Mouse (Mus musculus): ENCODE measurements around the gene Fbxo40. TPM values are rescaled to one million over a fixed set of nuclear protein-coding genes. Genes with fewer than 3 reads are reported as not detected.
A peak's percentile ranks its signal among the peaks of the same experiment; 100 is the strongest.

Fbxo40 gene
- total RNA-seq (2021), result under 1 TPM in 1 of 2 experiments, not detected in 1; 0.20 TPM

- no peak for DNase-seq (ENCODE audit: extremely low spot score in 1 of 2, low spot score in 2 of 2)
- intact Hi-C loops (cut with DNase I), result no loop called here
Observed at GRCm38 (mm10) chr16:36989999-36990625, at the start of gene Fbxo40. Fbxo40 (minus strand) TSS chr16:36990467.

GRCm38 (mm10) chr16:37034751-37035150 is 44.5 kb upstream of the Fbxo40 start:
- DNase-seq (ENCODE audit: extremely low spot score in 1 of 2, low spot score in 2 of 2), result no peak
- intact Hi-C loops (cut with DNase I), result no loop called here

GRCm38 (mm10) chr16:37031996-37032395 is 41.7 kb upstream of the Fbxo40 start:
- intact Hi-C loops (cut with DNase I), result no loop called here
- DNase-seq (ENCODE audit: extremely low spot score in 1 of 2, low spot score in 2 of 2), result no peak

GRCm38 (mm10) chr16:37027581-37027980 is 37.3 kb upstream of the Fbxo40 start:
- no peak for DNase-seq (ENCODE audit: extremely low spot score in 1 of 2, low spot score in 2 of 2)
- intact Hi-C loops (cut with DNase I), result no loop called here

GRCm38 (mm10) chr16:37012336-37012735 is 22.1 kb upstream of the Fbxo40 start:
- intact Hi-C loops (cut with DNase I), result no loop called here
- no peak for DNase-seq (ENCODE audit: extremely low spot score in 1 of 2, low spot score in 2 of 2)

- intact Hi-C loops (cut with DNase I), result loop anchor here (2.0 kb wide), 2 partner anchors 85 to 137 kb away; partner anchors contain the start of genes Eaf2 and Golgb1
- DNase-seq (ENCODE audit: extremely low spot score in 1 of 2, low spot score in 2 of 2), result no peak
Observed at GRCm38 (mm10) chr16:37011922-37012289, 21.6 kb upstream of the Fbxo40 start.

- DNase-seq (ENCODE audit: extremely low spot score in 1 of 2, low spot score in 2 of 2), result peak; percentile 91 to 93
- intact Hi-C loops (cut with DNase I), result loop anchor here (2.0 kb wide), 2 partner anchors 84 to 136 kb away; partner anchors contain the start of genes Eaf2 and Golgb1
Observed at GRCm38 (mm10) chr16:37011061-37011921, 21.0 kb upstream of the Fbxo40 start, which contains the start of gene Polq. Polq (plus strand) TSS chr16:37011786.

GRCm38 (mm10) chr16:37010370-37010769 is 20.1 kb upstream of the Fbxo40 start:
- intact Hi-C loops (cut with DNase I), result loop anchor here (2.0 kb wide), 2 partner anchors 84 to 136 kb away; partner anchors contain the start of genes Eaf2 and Golgb1
- peak in 1 of 2 experiments; percentile 67 for DNase-seq (ENCODE audit: extremely low spot score in 1 of 2, low spot score in 2 of 2)

- no peak for DNase-seq (ENCODE audit: extremely low spot score in 1 of 2, low spot score in 2 of 2)
- intact Hi-C loops (cut with DNase I), result no loop called here
Observed at GRCm38 (mm10) chr16:37009262-37009661, 19.0 kb upstream of the Fbxo40 start.

- intact Hi-C loops (cut with DNase I), result no loop called here
- DNase-seq (ENCODE audit: extremely low spot score in 1 of 2, low spot score in 2 of 2), result no peak
Observed at GRCm38 (mm10) chr16:36999366-36999972, 9.2 kb upstream of the Fbxo40 start.

- intact Hi-C loops (cut with DNase I), result no loop called here
- no peak for DNase-seq (ENCODE audit: extremely low spot score in 1 of 2, low spot score in 2 of 2)
Observed at GRCm38 (mm10) chr16:36997650-36998049, 7.4 kb upstream of the Fbxo40 start.

GRCm38 (mm10) chr16:36989493-36989892 is 774 bp downstream of the Fbxo40 start:
- no peak for DNase-seq (ENCODE audit: extremely low spot score in 1 of 2, low spot score in 2 of 2)
- intact Hi-C loops (cut with DNase I), result no loop called here

GRCm38 (mm10) chr16:36988066-36988465 is 2.2 kb downstream of the Fbxo40 start:
- intact Hi-C loops (cut with DNase I), result no loop called here
- DNase-seq (ENCODE audit: extremely low spot score in 1 of 2, low spot score in 2 of 2), result no peak

GRCm38 (mm10) chr16:36987399-36987798 is 2.9 kb downstream of the Fbxo40 start:
- intact Hi-C loops (cut with DNase I), result no loop called here

GRCm38 (mm10) chr16:36985636-36986042 is 4.6 kb downstream of the Fbxo40 start:
- DNase-seq (ENCODE audit: extremely low spot score in 1 of 2, low spot score in 2 of 2), result no peak
- intact Hi-C loops (cut with DNase I), result no loop called here

More at GRCm38 (mm10) chr16:36987399-36987798, 2.9 kb downstream of the Fbxo40 start:
- DNase-seq (ENCODE audit: extremely low spot score in 1 of 2, low spot score in 2 of 2), result no peak

- intact Hi-C loops (cut with DNase I), result no loop called here
Observed at GRCm38 (mm10) chr16:36983796-36984195, 6.5 kb downstream of the Fbxo40 start.

GRCm38 (mm10) chr16:36979127-36979526 is 11.1 kb downstream of the Fbxo40 start:
- intact Hi-C loops (cut with DNase I), result no loop called here
- no peak for DNase-seq (ENCODE audit: extremely low spot score in 1 of 2, low spot score in 2 of 2)

More at GRCm38 (mm10) chr16:36983796-36984195, 6.5 kb downstream of the Fbxo40 start:
- no peak for DNase-seq (ENCODE audit: extremely low spot score in 1 of 2, low spot score in 2 of 2)

GRCm38 (mm10) chr16:36963415-36963814 is 26.9 kb downstream of the Fbxo40 start:
- intact Hi-C loops (cut with DNase I), result no loop called here
- DNase-seq (ENCODE audit: extremely low spot score in 1 of 2, low spot score in 2 of 2), result no peak

- no peak for DNase-seq (ENCODE audit: extremely low spot score in 1 of 2, low spot score in 2 of 2)
- intact Hi-C loops (cut with DNase I), result no loop called here
Observed at GRCm38 (mm10) chr16:36955106-36955505, 35.2 kb downstream of the Fbxo40 start.

Measured in left cerebral cortex, postnatal 10 days (tissue).